Mouse (Mus musculus): Measurements from ENCODE around the gene Bves. TPM values are rescaled to one million over a fixed set of nuclear protein-coding genes. Genes with fewer than 3 reads are reported as not detected.

Bves gene
- polyA plus RNA-seq, 1 experiment from 2014 or later, result 1.7 TPM

- DNase-seq (ENCODE audit: low spot score, missing footprints) (peak; percentile 87), ATAC-seq (ENCODE audit: low FRiP score) (peak; percentile 53; the same call in 1 of the 2 replicates)
- no peaks in the 10 kb centered on the region for H3K9me3 ChIP-seq (ENCODE audit: control insufficient read depth, low read length)
- no peak overlapping the region for H3K4me2 ChIP-seq
- peaks cover 13% of the 10 kb centered on the region for H3K4me1 ChIP-seq (ENCODE audit: control insufficient read depth, insufficient read depth, low read length)
- no peak overlapping the region for H3K27ac ChIP-seq (ENCODE audit: low read depth, low read length)
- no peak overlapping the region for H3K9ac ChIP-seq (ENCODE audit: low read length)
- no peak overlapping the region for H3K4me3 ChIP-seq (ENCODE audit: low read depth, low read length)
- H3K36me3 ChIP-seq (ENCODE audit: control insufficient read depth, insufficient read depth, low read length), result no peaks in the 10 kb centered on the region
- WGBS, result 23% methylated on average over 5 of the region's 5 CpGs
- no peaks in the 10 kb centered on the region for H3K27me3 ChIP-seq (ENCODE audit: control insufficient read depth, insufficient read depth, low read length)
These were observed 76.6 kb downstream of the Bves start for GRCm38 (mm10) chr10:45412144-45412543.

Other genes with a start within 250 kb of the Bves start
- gene Popdc3, start 157.7 kb upstream of the Bves start, polyA plus RNA-seq (2014; fragmentation: Nextera tagmentation; extraction: Ambion mirVana), result 0.19 and 0.22 TPM in 2 replicates
- gene Lin28b, start 150.6 kb downstream of the Bves start, polyA plus RNA-seq (2014; fragmentation: Nextera tagmentation; extraction: Ambion mirVana), result 27.3 and 27.5 TPM in 2 replicates
- gene Hace1, start 242.1 kb downstream of the Bves start, polyA plus RNA-seq (2014; fragmentation: Nextera tagmentation; extraction: Ambion mirVana), result 25.2 and 27.1 TPM in 2 replicates

Measured in midbrain, embryonic 11.5 days (tissue).